Mouse (Mus musculus) kidney, adult 8-10 months (tissue): Measurements from ENCODE around the gene Olfr285.
A peak's percentile ranks its signal among the peaks of the same experiment; 100 is the strongest.

Source experiments
- DNase-seq, 2 experiments: peaks; one replicate each; pipeline ENCODE4 v3.0.0; 2022

Olfr285 gene

GRCm38 (mm10) chr15:98317177-98317724 is at the start of gene Olfr285:
Olfr285 (minus strand) TSS chr15:98317353.
- no peak for DNase-seq

GRCm38 (mm10) chr15:98340887-98341286 is 23.7 kb upstream of the Olfr285 start, which contains the start of gene Olfr284:
Olfr284 (minus strand) TSS chr15:98340987.
- no peak for DNase-seq

GRCm38 (mm10) chr15:98315703-98316102 is 1.4 kb downstream of the Olfr285 start:
- DNase-seq = peak in 1 of 2 experiments; percentile 26

GRCm38 (mm10) chr15:98295628-98296551 is 21.3 kb downstream of the Olfr285 start, which contains the start of gene Zfp641:
Zfp641 (minus strand) TSS chr15:98296161.
- peak; percentile 14 to 28 for DNase-seq

GRCm38 (mm10) chr15:98293651-98294050 is 23.5 kb downstream of the Olfr285 start:
- no peak for DNase-seq

- DNase-seq = peak; percentile 26 to 51
These were observed 28.6 kb downstream of the Olfr285 start for GRCm38 (mm10) chr15:98288566-98288965.

- DNase-seq = peak; percentile 42 to 48
These were observed 30.7 kb downstream of the Olfr285 start for GRCm38 (mm10) chr15:98286418-98286817.
